In genomic region chr11:23770760-23771506, GRCm38 (mm10) we compare ENCODE assay signal across 8 mouse cellular contexts. TPM values are rescaled to one million over a fixed set of nuclear protein-coding genes. Genes with fewer than 3 reads are reported as not detected.
DNase-seq lines count a peak whose midpoint lies in the region; ATAC-seq lines count a peak whose summit lies in the region.

Gene Rel, minus strand, starts transcription at chr11:23770970.

- no peaks in the 10 kb centered on the region for H3K36me3 ChIP-seq in hindbrain, embryonic 13.5 days

- peak within 1 kb of the TSS; percentile 77 for H3K4me2 ChIP-seq in hindbrain, embryonic 13.5 days

- ATAC-seq in hindbrain, embryonic 13.5 days (ENCODE audit: low FRiP score) = peak; percentile 96

- H3K27ac ChIP-seq in hindbrain, embryonic 13.5 days = peak within 1 kb of the TSS; percentile 91

- peaks cover 13% of the 10 kb centered on the region for H3K4me1 ChIP-seq in hindbrain, embryonic 13.5 days (replicated peaks)

- no peaks in the 10 kb centered on the region for H3K9me3 ChIP-seq in hindbrain, embryonic 13.5 days

- peaks cover 18% of the 10 kb centered on the region for H3K27me3 ChIP-seq in hindbrain, embryonic 13.5 days

- peak; percentile 96 for DNase-seq in Muller cell, postnatal 12 days (ENCODE audit: inconsistent ontology term)
- peak; percentile 96 to 98 for DNase-seq in cerebellum, postnatal 10 days
- peak; percentile 80 to 84 for DNase-seq in frontal cortex, postnatal 14 days (ENCODE audit: low spot score in 2 of 2)
- peak; percentile 80 to 92 for DNase-seq in layer of hippocampus, postnatal 25 days (ENCODE audit: extremely low spot score in 1 of 2, low spot score in 1 of 2)
- DNase-seq in lung, postnatal 25 days (ENCODE audit: low spot score) = peak; percentile 92
- peak; percentile 82 for DNase-seq in retina, embryonic 14.5 days (ENCODE audit: low spot score)
- DNase-seq in thymus, postnatal 4 days = peak; percentile 94

- H3K9ac ChIP-seq in hindbrain, embryonic 13.5 days = peak within 1 kb of the TSS; percentile 80

- WGBS in hindbrain, embryonic 13.5 days = under 1% methylated on average over 64 of the region's 88 CpGs

- peak within 1 kb of the TSS; percentile 76 for H3K4me3 ChIP-seq in hindbrain, embryonic 13.5 days

RNA-seq across cellular contexts. Expression of gene Rel, which starts in this region (rescaled TPM):
- polyA plus RNA-seq in hindbrain, embryonic 13.5 days (2015; fragmentation: Nextera tagmentation; extraction: Ambion mirVana) = 0.43 and 0.54 TPM in 2 replicates
- 1 to 10 TPM; 2.7 to 3.8 TPM for total RNA-seq in layer of hippocampus, postnatal 25 days (2021)

Comparison
In these comparisons a context has a peak if more than half of its experiments do, and no peak if none do; other contexts are left out.
1. Peak in every context shown above with its lines: DNase-seq, ATAC-seq, H3K4me3 ChIP-seq and H3K27ac ChIP-seq.
2. Peak in ATAC-seq, H3K4me3 ChIP-seq, H3K27ac ChIP-seq, H3K9ac ChIP-seq and H3K4me2 ChIP-seq in hindbrain, embryonic 13.5 days; RNA of the gene not detected or under 1 TPM.